Mouse (Mus musculus): ENCODE measurements around the gene Odf2l. TPM values are rescaled to one million over a fixed set of nuclear protein-coding genes. Genes with fewer than 3 reads are reported as not detected.

Odf2l gene
- total RNA-seq, 2 experiments from 2014 or later = 12.0 to 13.8 TPM

DNA sequence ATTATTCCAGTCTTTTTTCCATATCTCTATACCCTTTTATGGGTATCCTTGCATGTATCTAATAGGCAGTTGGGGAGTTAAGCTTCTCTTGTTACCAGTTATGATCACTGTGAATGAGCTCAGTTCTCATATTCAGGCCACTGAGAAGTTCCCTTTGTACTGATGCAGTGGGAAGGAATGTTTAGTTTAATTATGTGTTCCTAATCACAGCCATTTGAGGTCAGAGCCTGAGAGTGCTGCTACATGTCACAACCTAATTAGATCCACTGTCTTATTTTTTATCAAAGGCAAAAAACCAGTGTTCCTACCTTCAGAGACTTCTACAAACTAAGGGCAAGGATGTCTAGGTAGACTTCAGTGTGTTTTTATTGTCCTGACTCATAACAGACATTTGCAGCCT, 11.0 kb downstream of the Odf2l start:
- intact Hi-C loops (cut with DNase I) = loop anchor here (10.0 kb wide), 1 partner anchor 395 kb away; no protein-coding TSS in a partner anchor
- DNase-seq = no peak

DNA sequence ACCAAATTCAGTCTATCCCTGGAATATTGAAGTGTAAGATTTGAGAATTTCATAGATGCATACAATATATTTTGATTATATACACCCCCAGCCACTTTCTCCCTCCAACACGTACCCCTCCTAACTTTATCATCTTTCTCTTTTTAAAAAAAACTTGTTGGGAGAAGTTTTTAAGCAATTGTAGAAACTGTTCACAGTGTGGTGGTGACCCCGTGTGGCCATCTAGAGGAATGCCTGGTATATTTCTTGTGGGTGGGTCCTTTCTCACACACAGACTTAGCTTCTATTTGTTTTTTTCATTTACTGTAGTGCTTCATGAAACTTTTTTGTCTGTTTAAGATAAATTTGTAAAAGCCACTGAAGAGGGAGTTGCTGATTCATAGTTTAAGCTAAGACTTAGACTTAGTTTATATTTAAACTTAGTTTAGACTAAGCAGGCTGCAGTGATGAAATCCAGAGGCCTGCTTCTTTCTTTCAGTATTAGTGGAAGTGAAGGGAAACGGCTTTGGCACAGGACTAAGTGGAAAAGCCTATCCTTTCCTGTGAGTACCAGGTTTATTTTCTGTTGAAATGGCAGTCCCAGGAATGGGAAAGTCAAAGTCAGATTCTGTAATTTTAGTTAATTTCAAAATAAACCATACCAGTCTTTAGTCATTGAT, 13.0 kb downstream of the Odf2l start:
- peak; percentile 54 for DNase-seq

GRCm38 (mm10) chr3:145140236-145140635, 21.8 kb downstream of the Odf2l start:
- no peak for DNase-seq
- intact Hi-C loops (cut with DNase I) = no loop called here

More for the DNA sequence above, 13.0 kb downstream of the Odf2l start:
- intact Hi-C loops (cut with DNase I) = loop anchor here (5.0 to 10.0 kb wide), 2 partner anchors 104 to 307 kb away; no protein-coding TSS in a partner anchor

DNA sequence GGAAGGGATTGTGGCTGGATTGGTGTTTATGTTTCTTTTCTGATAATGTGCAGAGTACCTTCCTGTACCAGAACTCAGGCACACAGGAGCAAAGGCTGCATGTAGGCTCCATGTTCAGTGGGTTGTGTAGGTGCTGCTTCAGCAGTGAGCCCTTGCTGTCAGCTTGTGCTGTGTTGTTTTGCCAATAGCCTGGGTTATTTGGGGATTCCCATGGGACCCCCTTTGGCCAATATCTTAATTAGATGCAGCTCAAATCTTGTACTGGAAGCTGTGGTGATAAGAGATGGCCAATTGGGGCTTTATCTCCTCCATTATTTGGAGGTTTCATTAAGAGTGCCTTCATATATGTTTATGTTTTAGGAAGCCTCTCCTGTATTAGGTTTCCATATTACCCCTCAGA, 24.5 kb downstream of the Odf2l start:
- DNase-seq = no peak
- intact Hi-C loops (cut with DNase I) = no loop called here

DNA sequence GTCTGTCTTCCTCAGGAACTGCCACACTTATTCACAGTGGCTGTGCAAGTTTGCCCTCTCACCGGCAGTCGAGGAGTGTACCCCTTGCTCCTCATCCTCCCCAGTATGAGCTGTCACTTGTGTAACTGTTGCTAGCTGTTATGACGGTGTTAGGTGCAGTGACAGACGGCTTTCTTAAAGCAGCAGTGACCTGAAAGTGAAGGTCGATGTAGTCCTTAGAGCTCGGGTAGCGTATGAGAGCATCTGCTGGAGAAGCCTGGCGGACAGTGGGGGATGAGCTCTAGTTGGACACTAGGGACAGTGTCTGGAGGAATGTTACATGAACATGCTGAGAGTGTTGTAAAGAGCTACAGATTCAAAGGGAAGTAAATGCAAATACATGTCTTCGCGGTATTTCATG, 25.5 kb downstream of the Odf2l start:
- intact Hi-C loops (cut with DNase I) = no loop called here
- no peak for DNase-seq

DNA sequence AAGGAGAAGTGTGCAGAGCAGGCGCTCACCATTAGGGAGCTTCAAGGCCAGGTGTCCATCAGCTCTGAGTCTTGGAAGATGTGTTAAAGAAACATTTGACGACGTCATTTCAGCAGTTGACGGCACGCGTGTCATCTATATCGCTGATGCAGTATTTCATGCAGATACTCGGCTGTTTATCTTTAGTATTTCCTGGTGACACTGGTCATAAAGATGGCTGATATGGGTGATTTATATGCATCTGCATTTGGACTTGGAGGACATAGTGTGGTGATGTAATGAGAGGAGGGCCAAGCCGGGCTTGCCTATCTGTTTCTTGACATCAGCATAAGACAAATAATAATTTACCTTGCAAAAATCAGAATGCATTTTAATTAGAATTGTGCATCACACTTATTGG, 28.5 kb downstream of the Odf2l start:
- intact Hi-C loops (cut with DNase I) = no loop called here
- DNase-seq = no peak

DNA sequence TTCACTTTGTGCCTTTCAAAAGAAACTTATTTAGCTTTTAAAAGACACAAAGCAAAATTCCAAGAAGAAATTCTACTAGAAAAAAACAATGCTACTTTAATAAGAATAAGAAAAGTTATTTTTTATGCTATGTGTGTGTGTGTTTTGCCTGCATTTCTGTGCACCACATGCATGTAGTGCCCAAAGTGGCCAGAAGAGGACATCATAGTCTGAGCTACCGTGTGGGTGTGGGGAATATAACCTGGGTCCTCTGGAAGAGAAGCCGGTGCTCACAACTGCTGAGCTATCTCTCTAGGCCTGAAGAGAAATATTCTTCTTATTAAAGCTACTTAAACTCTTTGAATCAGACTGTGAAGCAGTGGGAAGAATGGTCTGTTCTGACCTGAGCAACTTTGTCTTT, 29.1 kb downstream of the Odf2l start:
- intact Hi-C loops (cut with DNase I) = no loop called here
- no peak for DNase-seq

DNA sequence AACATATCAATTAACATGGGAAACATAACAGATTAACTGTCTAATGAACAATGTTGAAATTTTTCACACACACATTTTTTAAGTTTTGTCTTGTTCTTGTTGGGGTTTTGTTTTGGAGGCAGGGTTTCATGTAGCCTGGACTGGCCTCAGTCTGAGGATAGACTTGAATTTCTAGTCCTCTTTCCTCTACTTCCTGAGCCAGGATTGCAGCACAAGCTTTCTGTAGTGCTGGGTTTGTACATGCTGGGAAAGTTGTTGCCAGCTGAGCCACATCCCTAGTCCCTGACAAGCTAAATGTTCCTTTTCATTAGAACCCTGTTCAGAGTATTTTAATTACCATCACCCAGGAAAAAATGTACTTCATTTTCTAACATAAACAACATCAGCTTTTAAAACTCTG, 29.6 kb downstream of the Odf2l start:
- intact Hi-C loops (cut with DNase I) = no loop called here
- no peak for DNase-seq

GRCm38 (mm10) chr3:145151092-145151491, 32.7 kb downstream of the Odf2l start:
- intact Hi-C loops (cut with DNase I) = no loop called here
- no peak for DNase-seq

GRCm38 (mm10) chr3:145151933-145152332, 33.5 kb downstream of the Odf2l start:
- intact Hi-C loops (cut with DNase I) = no loop called here
- no peak for DNase-seq

- no peak for DNase-seq
- intact Hi-C loops (cut with DNase I) = no loop called here
Measured at GRCm38 (mm10) chr3:145156883-145157282, 38.5 kb downstream of the Odf2l start.

- intact Hi-C loops (cut with DNase I) = no loop called here
- no peak for DNase-seq
Measured at GRCm38 (mm10) chr3:145158441-145158840, 40.1 kb downstream of the Odf2l start.

GRCm38 (mm10) chr3:145166741-145167140, 48.4 kb downstream of the Odf2l start:
- intact Hi-C loops (cut with DNase I) = no loop called here
- DNase-seq = no peak

GRCm38 (mm10) chr3:145167766-145168165, 49.4 kb downstream of the Odf2l start:
- intact Hi-C loops (cut with DNase I) = no loop called here
- DNase-seq = no peak

DNA sequence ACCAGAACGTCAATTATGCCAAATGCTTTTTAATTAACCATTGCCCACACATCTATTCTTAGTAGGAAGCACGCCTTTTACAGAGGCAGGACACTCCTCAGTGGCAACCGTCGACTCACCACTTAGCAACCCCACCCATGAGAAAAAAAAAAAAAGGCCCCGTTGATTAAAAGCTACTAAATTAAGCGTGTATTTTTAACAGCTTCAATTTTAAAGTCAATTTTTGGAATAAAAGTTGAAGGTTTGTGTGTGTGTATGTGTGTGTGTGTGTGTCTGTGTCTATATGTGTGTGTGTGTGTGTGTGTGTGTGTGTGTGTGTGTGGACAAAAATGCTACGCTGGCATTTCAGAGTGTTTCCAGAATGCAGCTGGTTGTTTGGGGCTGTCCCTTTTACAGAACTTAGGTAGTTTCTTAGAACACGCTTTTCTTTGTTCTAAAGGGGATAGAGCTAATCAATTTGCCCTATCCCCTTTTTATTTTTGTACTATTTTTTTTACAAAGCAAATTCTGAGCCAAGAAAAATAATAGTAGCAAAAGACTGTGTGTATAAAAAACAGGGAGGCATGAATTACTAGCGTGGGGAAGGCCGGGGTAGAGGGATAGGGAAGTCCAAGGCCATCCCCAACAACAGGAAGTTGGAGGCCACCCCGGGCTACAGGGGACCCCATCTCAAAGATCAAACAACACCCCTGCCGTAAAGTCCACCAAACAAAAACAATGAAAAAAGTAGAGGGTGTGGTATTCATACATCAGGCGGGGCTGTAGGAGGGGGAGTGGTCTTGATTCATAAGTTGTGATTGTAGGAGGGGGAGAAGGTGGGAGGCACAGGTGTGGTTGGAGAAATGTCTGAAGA, 50.7 kb downstream of the Odf2l start:
- no peak for DNase-seq
- intact Hi-C loops (cut with DNase I) = no loop called here

- intact Hi-C loops (cut with DNase I) = no loop called here
- no peak for DNase-seq
Measured at GRCm38 (mm10) chr3:145170028-145170427, 51.6 kb downstream of the Odf2l start.

- no peak for DNase-seq
- intact Hi-C loops (cut with DNase I) = no loop called here
Measured at GRCm38 (mm10) chr3:145170604-145171389, 52.4 kb downstream of the Odf2l start.

- intact Hi-C loops (cut with DNase I) = no loop called here
- no peak for DNase-seq
Measured at GRCm38 (mm10) chr3:145171390-145172060, 53.1 kb downstream of the Odf2l start.

- no peak for DNase-seq
- intact Hi-C loops (cut with DNase I) = no loop called here
Measured at GRCm38 (mm10) chr3:145184645-145185044, 66.3 kb downstream of the Odf2l start.

- intact Hi-C loops (cut with DNase I) = no loop called here
Measured at GRCm38 (mm10) chr3:145191972-145192371, 73.6 kb downstream of the Odf2l start.

More at GRCm38 (mm10) chr3:145191972-145192371, 73.6 kb downstream of the Odf2l start:
- DNase-seq = no peak

All from heart, postnatal 14 days (tissue).